Mouse (Mus musculus): ENCODE results near the gene Lsp1. TPM values are rescaled to one million over a fixed set of nuclear protein-coding genes. Genes with fewer than 3 reads are reported as not detected.

The Lsp1 gene
- polyA plus RNA-seq, 1 experiment from 2014 or later, result 5.5 TPM

DNA sequence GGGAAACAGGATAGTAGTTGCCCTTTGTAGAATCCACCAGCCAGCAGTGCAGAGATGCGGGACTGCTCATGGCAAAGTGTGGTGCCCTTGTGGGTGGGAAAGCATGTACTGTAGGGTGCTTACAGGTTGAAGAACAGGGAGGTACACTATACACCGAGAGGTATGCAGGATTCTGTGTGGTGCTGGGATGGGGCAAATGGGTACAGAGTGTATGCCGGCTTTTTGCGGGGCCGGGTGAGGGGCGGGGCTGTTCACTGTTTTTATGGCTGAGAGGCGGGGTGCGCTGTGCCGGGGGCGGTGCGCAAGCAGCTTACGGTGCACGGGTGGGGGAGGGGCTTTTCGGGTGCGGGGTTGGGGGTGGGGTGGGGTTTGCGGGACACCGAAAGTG lies 72.1 kb downstream of the Lsp1 start, which contains the start of gene Mrpl23:
Gene Mrpl23, plus strand, starts transcription at position 16 of the 388 bp plus-strand sequence.
- peak; percentile 76 for ATAC-seq
- 12% methylated on average over 9 of the region's 17 CpGs for WGBS

DNA sequence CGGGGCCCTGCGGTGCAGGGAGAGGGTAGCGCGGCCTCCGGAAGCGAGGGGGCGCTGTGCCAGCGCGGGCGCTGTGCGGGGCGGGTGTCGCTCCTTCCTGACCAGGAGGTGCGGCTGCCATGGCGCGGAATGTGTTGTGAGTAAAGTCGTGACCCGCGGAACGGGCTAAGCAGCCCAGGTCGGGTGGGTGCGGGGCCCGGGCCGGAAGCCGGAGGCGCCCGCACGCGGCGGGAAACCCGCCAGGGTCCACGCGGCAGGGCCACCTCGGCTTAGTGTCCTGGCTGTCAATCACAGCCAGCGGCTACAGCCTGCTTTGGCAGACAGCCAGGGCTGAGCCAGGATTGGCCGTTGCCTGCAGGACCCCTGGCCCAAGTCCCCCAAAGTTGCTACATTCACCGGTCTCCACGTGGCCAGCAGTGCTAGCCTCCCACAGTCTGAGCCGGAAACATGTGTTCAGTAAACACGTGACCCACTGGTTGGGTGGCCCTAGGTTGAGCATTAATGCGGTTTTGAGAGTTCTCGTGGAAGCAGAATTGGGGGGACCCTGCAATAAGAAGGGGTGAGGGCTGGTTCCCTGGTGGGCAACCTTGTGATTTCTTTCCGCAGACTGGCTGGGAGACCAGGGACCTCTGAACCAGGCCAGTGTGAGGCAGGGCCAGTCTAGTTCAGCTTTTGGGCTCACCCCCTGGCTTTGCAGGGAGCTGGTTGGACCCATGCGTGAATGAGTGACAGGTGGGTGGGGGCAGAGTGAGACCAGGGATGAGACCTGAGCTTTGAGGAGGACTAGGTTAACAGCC lies 72.6 kb downstream of the Lsp1 start:
- Histone ChIP-seq H3K9ac (ENCODE audit: low read depth, low read length) (peak overlapping the region; percentile 87), H3K4me2 (ENCODE audit: low read length) (peak overlapping the region; percentile 68), H3K4me1 (ENCODE audit: control insufficient read depth, insufficient read depth, low read depth, low read length) (peaks cover 16% of the 10 kb centered on the region), H3K9me3 (ENCODE audit: control insufficient read depth, low read length) (no peaks in the 10 kb centered on the region), H3K4me3 (ENCODE audit: low read length) (peak overlapping the region; percentile 87), H3K27ac (ENCODE audit: low read depth, low read length) (peak overlapping the region; percentile 83), H3K27me3 (replicated peaks; ENCODE audit: control insufficient read depth, insufficient read depth, low read length) (no peaks in the 10 kb centered on the region), H3K36me3 (ENCODE audit: control insufficient read depth, insufficient read depth, low read length) (no peaks in the 10 kb centered on the region; the same call in 1 of the 2 replicates)
- 2% methylated on average over 37 of the region's 44 CpGs for WGBS
- ATAC-seq, result peak; percentile 91

More for the DNA sequence above, 72.1 kb downstream of the Lsp1 start, which contains the start of gene Mrpl23:
- H3K9me3 ChIP-seq (ENCODE audit: control insufficient read depth, low read length), result no peaks in the 10 kb centered on the region
- peak within 1 kb of the TSS; percentile 87 for H3K9ac ChIP-seq (ENCODE audit: low read depth, low read length)
- peak within 1 kb of the TSS; percentile 68 for H3K4me2 ChIP-seq (ENCODE audit: low read length)
- no peaks in the 10 kb centered on the region; the same call in 1 of the 2 replicates for H3K36me3 ChIP-seq (ENCODE audit: control insufficient read depth, insufficient read depth, low read length)
- peak within 1 kb of the TSS; percentile 83 for H3K27ac ChIP-seq (ENCODE audit: low read depth, low read length)
- peak within 1 kb of the TSS; percentile 87 for H3K4me3 ChIP-seq (ENCODE audit: low read length)
- peaks cover 13% of the 10 kb centered on the region for H3K4me1 ChIP-seq (ENCODE audit: control insufficient read depth, insufficient read depth, low read depth, low read length)
- H3K27me3 ChIP-seq (replicated peaks; ENCODE audit: control insufficient read depth, insufficient read depth, low read length), result no peaks in the 10 kb centered on the region

GRCm38 (mm10) chr7:142535116-142535515 lies 74.5 kb downstream of the Lsp1 start:
- no peaks in the 10 kb centered on the region for H3K9me3 ChIP-seq (ENCODE audit: control insufficient read depth, low read length)
- H3K9ac ChIP-seq (ENCODE audit: low read depth, low read length), result no peak overlapping the region
- H3K4me1 ChIP-seq (ENCODE audit: control insufficient read depth, insufficient read depth, low read depth, low read length), result peaks cover 19% of the 10 kb centered on the region
- H3K4me3 ChIP-seq (ENCODE audit: low read length), result no peak overlapping the region
- H3K36me3 ChIP-seq (ENCODE audit: control insufficient read depth, insufficient read depth, low read length), result no peaks in the 10 kb centered on the region; the same call in 1 of the 2 replicates
- 80% methylated on average over 4 of the region's 4 CpGs for WGBS
- H3K27ac ChIP-seq (ENCODE audit: low read depth, low read length), result no peak overlapping the region
- H3K4me2 ChIP-seq (ENCODE audit: low read length), result no peak overlapping the region
- H3K27me3 ChIP-seq (replicated peaks; ENCODE audit: control insufficient read depth, insufficient read depth, low read length), result no peaks in the 10 kb centered on the region
- no peak for ATAC-seq

- H3K27me3 ChIP-seq (replicated peaks; ENCODE audit: control insufficient read depth, insufficient read depth, low read length), result no peaks in the 10 kb centered on the region
- WGBS, result 98% methylated on average over 5 of the region's 5 CpGs
- no peak for ATAC-seq
- H3K9me3 ChIP-seq (ENCODE audit: control insufficient read depth, low read length), result no peaks in the 10 kb centered on the region
- H3K4me1 ChIP-seq (ENCODE audit: control insufficient read depth, insufficient read depth, low read depth, low read length), result peaks cover 19% of the 10 kb centered on the region
- no peak overlapping the region for H3K4me3 ChIP-seq (ENCODE audit: low read length)
- peaks cover 3% of the 10 kb centered on the region for H3K36me3 ChIP-seq (ENCODE audit: control insufficient read depth, insufficient read depth, low read length)
- no peak overlapping the region for H3K9ac ChIP-seq (ENCODE audit: low read depth, low read length)
- no peak overlapping the region for H3K27ac ChIP-seq (ENCODE audit: low read depth, low read length)
- H3K4me2 ChIP-seq (ENCODE audit: low read length), result no peak overlapping the region
These were observed 75.2 kb downstream of the Lsp1 start for GRCm38 (mm10) chr7:142535832-142536231.

DNA sequence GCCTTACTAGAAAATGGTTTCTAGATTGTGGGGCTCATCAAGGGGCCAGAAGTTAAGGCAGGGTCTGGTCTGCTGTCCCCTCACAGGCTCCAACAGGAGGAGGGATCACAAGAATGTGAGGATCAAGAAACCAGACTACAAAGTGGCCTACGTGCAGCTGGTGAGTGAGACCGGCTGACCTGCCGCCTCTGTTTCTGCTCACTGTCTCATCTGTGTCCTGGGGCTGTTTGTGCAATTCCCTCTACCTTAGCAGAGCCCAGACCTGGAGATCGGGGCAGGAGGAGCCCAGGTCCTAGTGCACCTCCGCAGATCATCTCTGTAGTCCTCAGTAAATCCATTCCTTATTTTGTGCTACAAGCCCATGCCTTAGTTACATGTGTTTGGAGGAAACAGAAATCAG lies 76.6 kb downstream of the Lsp1 start:
- WGBS, result 75% methylated on average over 5 of the region's 5 CpGs
- Histone ChIP-seq H3K4me3 (ENCODE audit: low read length) (no peak overlapping the region), H3K27me3 (replicated peaks; ENCODE audit: control insufficient read depth, insufficient read depth, low read length) (no peaks in the 10 kb centered on the region), H3K4me2 (ENCODE audit: low read length) (no peak overlapping the region), H3K9ac (ENCODE audit: low read depth, low read length) (no peak overlapping the region), H3K4me1 (ENCODE audit: control insufficient read depth, insufficient read depth, low read depth, low read length) (peaks cover 19% of the 10 kb centered on the region), H3K36me3 (ENCODE audit: control insufficient read depth, insufficient read depth, low read length) (peaks cover 5% of the 10 kb centered on the region), H3K9me3 (ENCODE audit: control insufficient read depth, low read length) (no peaks in the 10 kb centered on the region), H3K27ac (ENCODE audit: low read depth, low read length) (no peak overlapping the region)
- no peak for ATAC-seq

- no peak overlapping the region for H3K4me2 ChIP-seq (ENCODE audit: low read length)
- H3K9ac ChIP-seq (ENCODE audit: low read depth, low read length), result peak overlapping the region; percentile 17; the same call in 1 of the 2 replicates
- H3K36me3 ChIP-seq (ENCODE audit: control insufficient read depth, insufficient read depth, low read length), result peaks cover 5% of the 10 kb centered on the region
- H3K27me3 ChIP-seq (replicated peaks; ENCODE audit: control insufficient read depth, insufficient read depth, low read length), result no peaks in the 10 kb centered on the region
- WGBS, result 7% methylated on average over 6 of the region's 6 CpGs
- H3K27ac ChIP-seq (ENCODE audit: low read depth, low read length), result no peak overlapping the region
- peak; percentile 64 for ATAC-seq
- H3K9me3 ChIP-seq (ENCODE audit: control insufficient read depth, low read length), result no peaks in the 10 kb centered on the region
- H3K4me3 ChIP-seq (ENCODE audit: low read length), result no peak overlapping the region
- peaks cover 18% of the 10 kb centered on the region for H3K4me1 ChIP-seq (ENCODE audit: control insufficient read depth, insufficient read depth, low read depth, low read length)
These were observed 77.3 kb downstream of the Lsp1 start for GRCm38 (mm10) chr7:142537879-142538278.

DNA sequence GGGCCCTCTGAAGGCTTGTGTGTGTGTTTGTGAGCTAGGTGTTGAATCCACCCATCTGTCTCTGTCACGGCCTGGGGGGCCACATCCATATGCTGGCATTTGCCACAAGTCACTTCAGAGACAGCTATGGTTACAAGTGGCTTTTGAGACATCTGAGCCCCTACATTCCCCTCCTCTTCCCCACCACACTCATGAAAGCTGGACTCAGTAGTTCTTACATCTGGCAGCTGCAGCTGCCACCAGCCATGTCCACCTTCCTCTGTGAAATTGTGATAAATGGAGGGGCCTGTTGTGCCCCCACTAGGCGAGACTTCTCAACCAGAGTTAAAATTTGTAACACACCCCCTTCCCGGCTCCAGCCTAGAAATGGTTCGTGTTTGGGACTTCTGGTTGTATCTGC lies 77.7 kb downstream of the Lsp1 start:
- no peaks in the 10 kb centered on the region for H3K9me3 ChIP-seq (ENCODE audit: control insufficient read depth, low read length)
- peaks cover 18% of the 10 kb centered on the region for H3K4me1 ChIP-seq (ENCODE audit: control insufficient read depth, insufficient read depth, low read depth, low read length)
- H3K4me3 ChIP-seq (ENCODE audit: low read length), result no peak overlapping the region
- WGBS, result 18% methylated on average over 4 of the region's 4 CpGs
- no peaks in the 10 kb centered on the region for H3K27me3 ChIP-seq (replicated peaks; ENCODE audit: control insufficient read depth, insufficient read depth, low read length)
- ATAC-seq, result no peak
- H3K27ac ChIP-seq (ENCODE audit: low read depth, low read length), result no peak overlapping the region
- peak overlapping the region; percentile 36; the same call in 1 of the 2 replicates for H3K9ac ChIP-seq (ENCODE audit: low read depth, low read length)
- peaks cover 5% of the 10 kb centered on the region for H3K36me3 ChIP-seq (ENCODE audit: control insufficient read depth, insufficient read depth, low read length)
- H3K4me2 ChIP-seq (ENCODE audit: low read length), result no peak overlapping the region

DNA sequence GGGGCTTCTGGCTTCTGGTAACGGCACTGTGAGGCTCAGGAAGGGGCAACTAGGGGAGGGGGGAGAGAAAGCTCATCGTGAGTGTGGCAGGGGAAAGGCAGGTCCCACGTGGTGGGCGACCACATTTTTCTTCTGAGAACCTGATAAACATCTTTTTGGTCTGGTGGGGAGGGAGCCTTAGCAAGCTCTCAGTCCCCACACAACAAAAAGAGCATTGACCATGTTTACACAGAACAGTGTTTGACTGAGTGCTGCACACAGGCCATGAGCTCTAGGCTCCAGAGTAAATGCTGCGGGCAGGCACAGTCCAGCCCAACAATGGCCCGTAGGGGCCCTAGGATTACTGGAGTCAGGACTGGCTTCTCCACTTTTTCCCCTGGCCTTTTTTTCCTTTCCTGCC lies 78.2 kb downstream of the Lsp1 start:
- Histone ChIP-seq H3K4me2 (ENCODE audit: low read length) (no peak overlapping the region), H3K4me1 (ENCODE audit: control insufficient read depth, insufficient read depth, low read depth, low read length) (peaks cover 15% of the 10 kb centered on the region), H3K36me3 (ENCODE audit: control insufficient read depth, insufficient read depth, low read length) (peaks cover 5% of the 10 kb centered on the region), H3K27me3 (replicated peaks; ENCODE audit: control insufficient read depth, insufficient read depth, low read length) (no peaks in the 10 kb centered on the region), H3K9ac (ENCODE audit: low read depth, low read length) (no peak overlapping the region), H3K27ac (ENCODE audit: low read depth, low read length) (no peak overlapping the region), H3K9me3 (ENCODE audit: control insufficient read depth, low read length) (no peaks in the 10 kb centered on the region), H3K4me3 (ENCODE audit: low read length) (no peak overlapping the region)
- WGBS, result 30% methylated on average over 6 of the region's 6 CpGs
- ATAC-seq, result no peak

DNA sequence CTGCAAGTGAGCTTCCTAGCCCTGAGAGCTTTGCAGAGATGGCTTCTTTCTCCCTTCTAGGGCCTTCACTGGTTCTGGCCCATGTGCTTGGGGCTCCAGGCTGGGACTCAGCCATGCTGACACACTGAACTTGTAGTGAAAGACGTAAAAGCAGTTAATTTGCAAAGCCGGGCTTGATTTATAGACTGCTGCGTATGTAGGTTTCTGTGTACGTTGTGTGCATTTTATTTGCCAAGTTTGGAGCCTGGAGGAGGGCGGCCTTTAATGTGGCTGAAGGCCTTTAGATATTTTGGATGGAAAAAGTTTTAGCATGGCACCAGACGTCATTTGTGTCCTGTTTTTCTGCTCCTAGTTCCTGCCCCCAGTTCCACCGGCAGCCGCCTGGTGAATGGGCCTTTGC lies 79.2 kb downstream of the Lsp1 start:
- H3K36me3 ChIP-seq (ENCODE audit: control insufficient read depth, insufficient read depth, low read length), result peaks cover 5% of the 10 kb centered on the region
- WGBS, result 64% methylated on average over 8 of the region's 8 CpGs
- no peaks in the 10 kb centered on the region for H3K9me3 ChIP-seq (ENCODE audit: control insufficient read depth, low read length)
- no peak overlapping the region for H3K27ac ChIP-seq (ENCODE audit: low read depth, low read length)
- H3K4me3 ChIP-seq (ENCODE audit: low read length), result no peak overlapping the region
- H3K4me1 ChIP-seq (ENCODE audit: control insufficient read depth, insufficient read depth, low read depth, low read length), result peaks cover 8% of the 10 kb centered on the region
- no peak overlapping the region for H3K9ac ChIP-seq (ENCODE audit: low read depth, low read length)
- no peaks in the 10 kb centered on the region for H3K27me3 ChIP-seq (replicated peaks; ENCODE audit: control insufficient read depth, insufficient read depth, low read length)
- H3K4me2 ChIP-seq (ENCODE audit: low read length), result no peak overlapping the region
- no peak for ATAC-seq
